ENCODE assay signal across 10 mouse cellular contexts in the genomic region with DNA sequence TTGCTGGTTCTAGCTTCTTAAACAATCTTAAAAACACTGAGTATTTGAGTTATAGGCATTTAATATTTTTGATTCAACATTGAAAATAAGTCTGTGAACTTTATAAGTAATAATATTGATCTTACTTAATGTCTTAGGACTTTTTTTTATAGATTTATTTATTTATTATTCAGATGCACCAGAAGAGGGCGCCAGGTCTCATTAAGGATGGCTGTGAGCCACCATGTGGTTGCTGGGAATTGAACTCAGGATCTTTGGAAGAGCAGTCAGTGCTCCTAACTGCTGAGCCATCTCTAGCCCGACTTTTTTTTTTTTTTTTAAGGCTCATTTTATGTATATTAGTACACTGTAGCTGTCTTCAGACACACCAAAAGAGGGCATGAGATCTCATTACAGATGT. TPM values are rescaled to one million over a fixed set of nuclear protein-coding genes. Genes with fewer than 3 reads are reported as not detected.
DNase-seq lines count a peak whose midpoint lies in the region; ATAC-seq and TF ChIP-seq lines count a peak whose summit lies in the region.
"Had no signal": no experiment of that assay in that cellular context is flagged by ENCODE, and none has a peak within 500 bp of the region (broad histone marks: within the 10 kb centered on the region; RNA-seq: fewer than 3 reads in every experiment).

No protein-coding gene starts in this region.

- ATAC-seq in cerebellum, adult (ENCODE audit: insufficient number of reproducible peaks, low FRiP score, low TSS enrichment) = no peak
- ATAC-seq in activated CD4-positive, CD25-positive, alpha-beta regulatory T cell, adult 4 months = no peak

- DNase-seq in cerebellum, postnatal 36 days = peak; percentile 16 to 22
- no peak for DNase-seq in layer of hippocampus, adult 2 months (ENCODE audit: low spot score in 2 of 2)
- DNase-seq in layer of hippocampus, postnatal 25 days (ENCODE audit: extremely low spot score in 1 of 2, low spot score in 1 of 2) = no peak
- DNase-seq in lung, postnatal 36 days = peak; percentile 38
- no peak for DNase-seq in gastrocnemius, adult 18-20 months (ENCODE audit: low spot score)

- no peak overlapping the region for H3K27ac ChIP-seq in layer of hippocampus, adult 2 months
- no peak overlapping the region for H3K27ac ChIP-seq in bone marrow macrophage, adult 2 months (ENCODE audit: insufficient read depth, low read depth, low read length)
- H3K27ac ChIP-seq: neural tube, embryonic 13.5 days had no signal

- H3K4me1 ChIP-seq in bone marrow macrophage, adult 2 months (ENCODE audit: control insufficient read depth, insufficient read depth, low read length) = peaks cover 7% of the 10 kb centered on the region

- H3K4me3 ChIP-seq in layer of hippocampus, adult 2 months = no peak overlapping the region
- no peak overlapping the region for H3K4me3 ChIP-seq in bone marrow macrophage, adult 2 months (ENCODE audit: insufficient read depth, low read length)

- no peak for TF ChIP-seq POLR2A in bone marrow macrophage, adult 2 months (IDR thresholded peaks at IDR 0.05; ENCODE audit: borderline replicate concordance, low read depth, low read length)

- TF ChIP-seq CTCF in layer of hippocampus, adult 2 months (conservative IDR thresholded peaks at IDR 0.05) = peak; percentile 72
- peak; percentile 34; the same call in 1 of the 2 replicates for TF ChIP-seq CTCF in bone marrow macrophage, adult 2 months (IDR thresholded peaks at IDR 0.05; ENCODE audit: low read depth, low read length)

RNA-seq across cellular contexts. Expression of a gene that starts 2.5 kb away (rescaled TPM):
- 100 to 1,000 TPM; 139 to 143 TPM for total RNA-seq in layer of hippocampus, adult 2 months (2021)
- total RNA-seq in layer of hippocampus, postnatal 25 days (2021) = 100 to 1,000 TPM; 106 to 134 TPM
- 136 and 169 TPM in 2 replicates for polyA plus RNA-seq in bone marrow macrophage, adult 2 months (2012; ENCODE audit: insufficient read depth, insufficient read length, missing spikeins)
- total RNA-seq in gastrocnemius, adult 18-20 months (2021) = 10 to 100 TPM; 41.9 to 48.6 TPM
- polyA plus RNA-seq in activated CD4-positive, CD25-positive, alpha-beta regulatory T cell, adult 4 months (2017; shearing (Covaris generic)) = 100 to 1,000 TPM; 156 to 168 TPM

RNA-seq across cellular contexts. Expression of a gene that starts 32.8 kb away (rescaled TPM):
- total RNA-seq in layer of hippocampus, adult 2 months (2021) = under 1 TPM; 0.49 to 0.67 TPM
- total RNA-seq in layer of hippocampus, postnatal 25 days (2021) = under 1 TPM; 0.44 to 0.70 TPM
- polyA plus RNA-seq in bone marrow macrophage, adult 2 months (2012; ENCODE audit: insufficient read depth, insufficient read length, missing spikeins) = 9.0 and 9.4 TPM in 2 replicates
- not detected for total RNA-seq in gastrocnemius, adult 18-20 months (2021)
- 1 to 10 TPM; 1.3 to 2.2 TPM for polyA plus RNA-seq in activated CD4-positive, CD25-positive, alpha-beta regulatory T cell, adult 4 months (2017; shearing (Covaris generic))
- total RNA-seq: gastrocnemius, adult 8-10 months had no signal

Comparison
In these comparisons a context has a peak if more than half of its experiments do, and no peak if none do; other contexts are left out.
1. DNase-seq: peak in cerebellum, postnatal 36 days (2 of 2) and lung, postnatal 36 days (single experiment); none in layer of hippocampus, adult 2 months (0 of 2), layer of hippocampus, postnatal 25 days (0 of 2) and gastrocnemius, adult 18-20 months (single experiment).